Mouse (Mus musculus): ENCODE results near the gene Grap2. TPM values are rescaled to one million over a fixed set of nuclear protein-coding genes. Genes with fewer than 3 reads are reported as not detected.
A peak's percentile ranks its signal among the peaks of the same experiment; 100 is the strongest.

Gene Grap2
- total and polyA plus RNA-seq, 3 experiments, result 0.62 to 5.1 TPM; not detected in 1

DNA sequence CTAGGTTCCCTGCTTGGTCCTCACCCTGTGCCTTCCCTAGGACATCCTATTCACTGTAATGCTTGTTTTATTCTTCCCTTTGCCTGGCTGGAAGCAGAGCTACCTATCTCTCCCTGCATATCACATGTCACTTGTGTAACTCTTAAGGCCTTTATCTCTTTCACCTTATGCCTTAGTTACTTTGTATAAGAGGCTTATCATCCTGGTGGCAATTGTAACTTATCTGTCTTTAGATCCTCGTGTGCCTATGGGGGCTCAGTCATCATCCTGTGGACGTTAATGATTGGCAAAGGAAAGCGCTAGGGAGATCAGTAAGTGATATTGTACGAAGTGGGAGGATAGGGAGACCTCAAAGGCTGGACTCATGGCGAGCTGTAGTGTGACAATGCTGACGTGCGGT, 116.1 kb downstream of the Grap2 start:
- Histone ChIP-seq H3K9me3 (replicated peaks; ENCODE audit: insufficient read depth, low read length) (no peaks in the 10 kb centered on the region), H3K79me2 (ENCODE audit: control insufficient read depth, insufficient read depth, low read length, poor library complexity) (no peaks in the 10 kb centered on the region), H3K4me1 (ENCODE audit: control insufficient read depth in 1 of 2, insufficient read depth in 2 of 2, low read length in 2 of 2) (peaks cover 2 to 9% of the 10 kb centered on the region in 2 experiments; a peak in 3 of 4 replicates), H3K36me3 (ENCODE audit: control insufficient read depth in 1 of 2, insufficient read depth in 2 of 2, low read length in 2 of 2) (peaks cover 0 to 7% of the 10 kb centered on the region in 2 experiments; a peak in 2 of 4 replicates), H3K9ac (ENCODE audit: control insufficient read depth, low read depth, low read length, poor library complexity, severe bottlenecking) (no peak overlapping the region), H3K4me3 (ENCODE audit: control insufficient read depth in 1 of 2, insufficient read depth in 1 of 2, low read depth in 2 of 2, low read length in 2 of 2) (no peak overlapping the region), H3K27ac (ENCODE audit: control insufficient read depth, low read depth, low read length) (no peak overlapping the region), H3K27me3 (ENCODE audit: control insufficient read depth in 1 of 2, insufficient read depth in 2 of 2, low read length in 2 of 2) (peaks cover 0 to 9% of the 10 kb centered on the region in 2 experiments; a peak in 3 of 4 replicates)
- DNase-seq (ENCODE audit: low read depth, low spot score), result peak; percentile 29
- TF ChIP-seq MXI1 (IDR thresholded peaks at IDR 0.05; ENCODE audit: low read depth, low read length) (no peak), ZMIZ1 (IDR thresholded peaks at IDR 0.05; ENCODE audit: low read depth, low read length) (no peak), ZC3H11A (IDR thresholded peaks at IDR 0.05; ENCODE audit: low read depth, low read length) (no peak), MAX (IDR thresholded peaks at IDR 0.05; ENCODE audit: low read length) (no peak), SIN3A (IDR thresholded peaks at IDR 0.05; ENCODE audit: low read length) (no peak), USF1 (IDR thresholded peaks at IDR 0.05; ENCODE audit: low read depth, low read length) (peak; percentile 25; the same call in 1 of the 2 replicates), GATA1 (IDR thresholded peaks at IDR 0.05; ENCODE audit: low read depth, low read length) (peak; percentile 62), EP300 (IDR thresholded peaks at IDR 0.05; ENCODE audit: low read depth in 1 of 2, low read length in 2 of 2) (peak; percentile 56 to 72), TCF12 (IDR thresholded peaks at IDR 0.05; ENCODE audit: low read depth, low read length) (peak; percentile 71; the same call in 1 of the 2 replicates), ETS1 (IDR thresholded peaks at IDR 0.05; ENCODE audit: low read depth, low read length) (0 out of 2 replicates have a peak, but pooled peaks have one; percentile 35), GABPA (IDR thresholded peaks at IDR 0.05; ENCODE audit: low read depth, low read length) (no peak)

DNA sequence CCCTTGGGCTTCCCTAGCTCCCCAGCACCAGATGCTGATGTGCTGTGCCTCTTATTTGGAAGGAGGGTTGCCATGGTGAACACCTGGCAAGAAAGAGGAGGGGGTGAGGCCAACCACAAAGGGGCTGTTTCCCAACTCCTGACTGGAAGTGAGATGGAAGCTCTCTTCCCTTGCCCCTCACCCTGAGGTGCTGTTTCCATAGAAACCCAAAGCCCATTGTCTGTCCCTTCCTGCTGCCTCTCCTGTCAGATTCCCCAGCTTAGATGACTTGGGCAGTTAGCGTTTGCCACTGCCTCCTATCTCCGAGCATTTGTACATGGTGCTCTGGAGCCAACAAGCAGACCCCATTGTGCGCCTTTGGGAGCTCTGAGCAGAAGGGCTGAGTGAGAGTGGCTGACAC, 121.1 kb downstream of the Grap2 start:
- Histone ChIP-seq H3K4me3 (ENCODE audit: control insufficient read depth in 1 of 2, insufficient read depth in 1 of 2, low read depth in 2 of 2, low read length in 2 of 2) (no peak overlapping the region), H3K36me3 (ENCODE audit: control insufficient read depth in 1 of 2, insufficient read depth in 2 of 2, low read length in 2 of 2) (peaks cover 0 to 10% of the 10 kb centered on the region in 2 experiments; a peak in 2 of 4 replicates), H3K27ac (ENCODE audit: control insufficient read depth, low read depth, low read length) (no peak overlapping the region), H3K4me1 (ENCODE audit: control insufficient read depth in 1 of 2, insufficient read depth in 2 of 2, low read length in 2 of 2) (peaks cover 2 to 22% of the 10 kb centered on the region in 2 experiments; a peak in 3 of 4 replicates), H3K9ac (ENCODE audit: control insufficient read depth, low read depth, low read length, poor library complexity, severe bottlenecking) (no peak overlapping the region), H3K79me2 (ENCODE audit: control insufficient read depth, insufficient read depth, low read length, poor library complexity) (no peaks in the 10 kb centered on the region), H3K27me3 (ENCODE audit: control insufficient read depth in 1 of 2, insufficient read depth in 2 of 2, low read length in 2 of 2) (no peaks in the 10 kb centered on the region), H3K9me3 (replicated peaks; ENCODE audit: insufficient read depth, low read length) (no peaks in the 10 kb centered on the region)
- TF ChIP-seq USF2 (IDR thresholded peaks at IDR 0.05; ENCODE audit: borderline replicate concordance in 1 of 2, insufficient read depth in 1 of 2, low read depth in 1 of 2, low read length in 2 of 2), result no peak
- TF ChIP-seq USF1 (IDR thresholded peaks at IDR 0.05; ENCODE audit: low read depth, low read length), result no peak
- TF ChIP-seq CHD2 (IDR thresholded peaks at IDR 0.05; ENCODE audit: low read length), result no peak
- TF ChIP-seq HCFC1 (IDR thresholded peaks at IDR 0.05; ENCODE audit: low read depth, low read length), result no peak
- no peak for DNase-seq (ENCODE audit: low read depth, low spot score)

Measured in MEL (cell line).